Mouse (Mus musculus) B cell, adult 2 months (primary cell): ENCODE results near the gene Ralgps1.
"Not testable (repeated sequence)": the region's sequence is repeated elsewhere in the genome, so short reads cannot be mapped to it uniquely, and the experiment has no call there.

Source experiments
- DNase-seq, 2 experiments: peaks; one replicate each; pipeline ENCODE4 v3.0.0; 2022

Gene Ralgps1

DNA sequence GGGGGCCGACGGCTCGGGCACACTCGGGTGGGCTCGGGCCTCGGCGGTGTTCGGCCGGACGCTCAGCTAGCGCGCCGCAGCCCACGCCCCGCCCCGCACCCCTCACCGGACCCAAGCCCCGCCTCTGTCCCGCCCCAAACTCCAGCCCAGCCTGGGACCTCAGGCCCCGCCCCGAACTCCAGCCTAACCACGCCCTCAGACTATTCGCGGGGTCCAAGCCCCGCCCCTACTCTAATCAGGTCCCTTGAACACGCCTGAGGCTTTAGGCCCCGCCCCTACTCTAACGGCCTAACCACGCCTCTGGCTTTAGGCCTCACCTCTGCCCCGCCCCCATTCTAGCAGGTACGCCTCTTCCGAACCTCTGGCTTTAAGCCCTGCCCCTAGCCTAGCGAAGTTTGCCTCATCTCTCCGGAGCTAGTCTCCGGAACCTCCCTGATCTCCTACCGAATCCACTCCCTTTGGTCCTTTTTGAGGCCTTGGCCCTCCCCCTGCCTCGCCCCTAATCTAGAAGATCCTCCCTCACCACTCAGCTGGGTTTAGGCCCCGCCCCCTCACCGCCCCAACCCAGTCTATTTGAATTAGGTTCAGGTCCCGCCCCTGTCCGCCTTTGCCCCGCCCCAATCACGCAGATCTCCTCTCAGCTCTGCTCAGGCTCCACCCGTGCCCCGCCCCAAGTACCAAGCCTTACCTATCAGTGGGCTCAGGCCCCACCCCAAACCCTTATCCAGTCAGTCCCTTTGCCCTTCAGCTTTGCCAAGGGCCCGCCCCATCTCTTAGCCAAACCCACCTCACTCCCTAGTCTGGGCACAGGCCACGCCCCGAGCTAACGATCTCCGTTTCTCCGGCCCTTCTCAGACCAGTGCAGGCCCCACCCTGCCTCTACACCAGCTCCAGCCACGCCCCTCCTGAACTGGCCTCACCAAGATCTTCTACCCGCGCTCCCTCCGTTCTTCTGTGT, 240.5 kb downstream of the Ralgps1 start:
- DNase-seq, result peak; percentile 98 to 99

DNA sequence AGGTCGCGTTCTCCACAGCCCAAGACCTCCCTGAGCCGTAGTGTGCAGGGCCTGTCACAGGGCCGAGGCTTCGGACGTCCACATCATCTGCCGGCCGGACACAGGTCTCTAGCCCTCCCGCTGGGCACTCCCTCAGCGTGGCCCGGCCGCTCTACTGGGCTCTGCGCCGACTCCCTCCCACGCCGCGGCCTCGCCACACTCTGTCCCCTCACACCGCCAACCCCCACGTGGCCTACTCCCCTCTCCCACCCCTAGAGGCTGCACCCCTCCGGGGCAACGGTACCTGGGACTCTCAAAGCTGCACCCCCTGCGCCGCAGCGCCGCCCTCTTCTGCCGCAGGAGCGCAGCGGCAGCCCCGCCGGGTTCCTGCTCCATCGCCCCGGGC, 241.2 kb downstream of the Ralgps1 start:
- no peak for DNase-seq

DNA sequence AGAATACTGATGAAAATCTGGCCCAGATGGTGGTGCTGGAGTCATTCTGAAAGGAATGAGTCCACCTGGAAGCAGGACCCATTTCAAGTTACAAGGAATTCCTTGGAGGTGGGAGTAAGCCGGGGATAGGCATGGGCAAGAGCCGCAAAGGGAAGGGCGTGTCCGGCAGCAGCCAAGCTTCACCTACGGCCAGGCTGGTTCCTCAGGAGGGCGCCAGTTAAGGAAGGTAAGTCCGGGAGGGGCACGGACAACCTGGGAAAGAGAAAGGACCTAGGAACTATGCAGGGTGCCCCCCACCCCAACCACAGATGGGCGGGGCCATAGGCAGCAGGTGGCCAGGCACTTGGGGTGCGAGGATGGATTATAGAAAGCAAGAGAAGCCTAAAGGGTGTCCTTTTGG, 241.6 kb downstream of the Ralgps1 start:
- no peak for DNase-seq

DNA sequence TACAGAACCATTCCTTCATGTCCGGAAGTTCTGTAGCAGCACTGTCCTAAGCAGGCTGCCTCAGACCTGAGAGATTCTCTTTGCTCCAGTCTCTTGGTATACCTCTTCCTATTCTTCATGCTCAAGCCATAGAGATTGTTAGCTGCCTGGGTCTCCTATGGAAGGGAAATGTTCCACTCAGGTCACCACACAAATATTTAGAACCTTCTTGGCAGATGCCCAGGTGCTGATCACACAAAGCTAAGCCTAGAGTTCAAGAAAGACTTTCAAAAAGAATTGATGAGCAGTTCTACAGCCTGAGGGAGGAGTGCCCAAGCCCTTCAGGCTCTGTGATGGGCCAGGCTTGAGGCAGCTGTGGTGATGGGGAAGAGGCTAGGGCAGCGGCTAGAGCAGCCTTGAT, 242.3 kb downstream of the Ralgps1 start:
- DNase-seq, result no peak

DNA sequence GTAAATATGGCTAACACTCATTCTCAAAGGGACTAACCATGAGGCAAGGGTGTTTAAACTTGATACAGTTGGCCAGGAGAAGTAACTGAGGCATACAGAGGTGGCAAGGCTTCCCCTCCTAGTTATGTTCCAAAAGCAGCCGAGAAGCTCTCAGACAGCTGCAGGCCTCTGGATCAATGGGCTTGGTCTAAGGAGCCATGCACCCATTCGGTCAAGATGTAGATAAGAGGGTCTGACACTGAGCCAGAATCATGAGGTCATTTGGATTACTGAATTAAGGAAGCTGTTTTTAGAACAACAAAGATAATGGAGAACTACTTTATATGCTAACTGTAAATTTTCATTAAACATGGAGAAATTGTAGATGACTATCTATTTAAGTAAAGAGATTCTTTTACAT, 244.0 kb downstream of the Ralgps1 start:
- no peak for DNase-seq

DNA sequence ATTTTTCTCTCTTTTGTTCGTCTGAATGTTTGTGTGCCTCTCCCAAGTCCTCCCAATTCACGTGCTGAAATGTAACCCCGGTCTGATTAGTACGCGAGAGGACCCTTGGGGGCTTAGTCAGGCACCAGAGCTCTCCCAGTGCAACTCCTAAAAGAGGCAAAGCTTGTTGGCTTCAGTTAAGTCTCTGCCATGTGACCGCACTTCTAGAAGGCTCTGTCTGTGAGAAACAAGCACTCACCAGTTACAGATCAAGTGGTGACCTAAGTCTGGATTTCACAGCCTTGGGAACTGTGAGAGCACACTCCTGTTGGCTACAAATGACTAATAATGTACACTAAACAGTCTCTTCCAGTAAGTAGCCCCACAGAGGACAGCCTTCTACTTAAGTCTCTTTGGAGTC, 248.4 kb downstream of the Ralgps1 start:
- no peak for DNase-seq

DNA sequence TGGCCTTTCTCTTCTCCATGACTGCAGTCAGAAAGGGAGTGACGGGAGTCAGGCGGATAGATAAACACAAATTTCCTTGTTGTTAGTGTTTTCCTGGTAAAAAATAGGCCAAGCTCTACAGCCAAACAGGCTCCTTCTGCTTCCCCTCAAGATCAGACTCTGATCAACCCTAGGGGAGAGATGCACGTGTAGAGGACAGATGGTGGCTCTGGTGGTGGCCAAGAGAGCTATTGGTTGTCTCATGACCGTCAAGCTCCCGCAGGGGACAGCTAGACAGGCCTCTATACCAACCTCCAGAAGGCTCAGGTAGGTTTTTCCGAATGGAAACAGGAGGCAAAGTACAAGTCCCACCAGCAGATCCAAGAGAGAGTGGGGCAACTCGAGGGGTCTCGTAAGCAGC, 270.8 kb downstream of the Ralgps1 start:
- no peak for DNase-seq

DNA sequence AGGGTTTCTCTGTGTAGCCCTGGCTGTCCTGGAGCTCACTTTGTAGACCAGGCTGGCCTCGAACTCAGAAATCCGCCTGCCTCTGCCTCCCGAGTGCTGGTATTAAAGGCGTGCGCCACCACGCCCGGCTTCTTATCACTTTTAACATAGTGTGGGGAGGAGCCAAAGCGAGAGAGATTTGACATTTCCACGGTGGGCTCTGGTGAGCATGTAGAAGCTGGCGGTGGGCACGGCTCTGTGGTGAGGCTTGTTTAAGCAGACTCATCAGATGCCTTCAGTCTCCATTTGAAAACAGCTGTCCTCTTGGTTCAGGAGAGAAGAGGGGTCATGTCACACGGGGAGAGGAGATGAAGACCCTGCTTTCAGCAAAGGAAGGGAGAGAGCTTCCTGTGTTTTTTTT, 274.0 kb downstream of the Ralgps1 start:
- not testable (repeated sequence) for DNase-seq

DNA sequence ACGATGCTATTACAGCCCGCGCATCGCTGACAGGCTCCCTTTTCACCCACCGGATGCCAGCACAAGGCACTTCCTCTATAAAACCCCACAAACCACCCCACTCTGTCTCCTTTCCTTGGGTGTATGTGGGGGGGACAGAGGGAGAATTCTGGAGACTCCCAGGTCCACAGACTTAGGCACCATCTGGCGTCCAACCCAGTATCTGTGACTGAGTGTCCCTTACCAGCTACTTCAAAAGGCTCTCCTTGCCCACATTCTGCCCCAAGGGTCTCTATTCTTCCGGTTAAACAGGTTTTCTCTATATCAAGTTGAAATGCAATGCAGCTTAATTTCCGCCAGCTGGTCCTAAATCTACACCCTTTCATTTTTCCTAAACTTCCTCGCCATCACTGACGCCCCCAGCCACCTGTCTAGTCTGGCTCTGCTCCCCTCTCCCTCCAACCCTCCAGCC, 276.0 kb downstream of the Ralgps1 start:
- no peak for DNase-seq

DNA sequence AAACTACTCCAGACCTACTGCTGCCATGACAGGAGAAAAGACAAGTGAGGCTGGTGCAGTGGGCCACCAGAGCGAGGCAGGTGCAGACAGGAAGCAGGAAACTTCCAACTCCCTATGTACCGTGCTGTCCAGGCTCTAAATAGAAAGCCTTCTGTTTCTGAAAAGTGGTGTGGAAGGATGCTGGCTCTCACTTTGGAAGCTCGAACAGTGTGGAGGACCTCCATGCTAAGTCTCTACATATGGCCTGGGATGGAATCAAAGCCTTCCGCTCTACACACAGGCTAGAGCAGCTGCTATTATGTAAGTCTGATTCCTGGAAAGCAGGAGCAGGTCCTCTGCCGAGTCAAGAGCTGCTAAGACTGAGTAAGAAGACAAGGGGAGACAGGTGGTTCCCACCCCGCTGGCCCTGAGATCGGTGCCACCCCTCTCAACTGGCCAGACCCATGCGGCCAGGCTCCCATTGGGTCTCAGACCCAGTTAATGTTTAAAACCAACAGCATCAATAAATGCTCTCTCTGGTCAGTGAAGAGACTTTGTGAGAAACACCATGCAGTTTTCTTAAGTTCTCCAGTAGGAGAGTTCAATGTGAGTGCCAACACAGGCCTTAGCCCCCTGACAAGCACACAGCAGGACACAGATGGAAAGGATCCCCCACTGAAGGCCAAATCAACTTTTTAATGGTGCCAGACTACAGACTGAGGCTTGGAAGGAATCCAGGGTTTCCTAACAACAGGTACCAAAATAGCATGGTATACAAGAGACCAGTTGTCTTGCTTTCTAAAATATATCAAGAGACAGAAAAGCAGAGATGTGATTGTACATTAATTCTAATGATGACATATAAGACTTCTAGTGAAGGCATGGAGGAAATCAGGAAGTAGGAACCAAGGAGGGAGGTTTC, 280.4 kb downstream of the Ralgps1 start:
- DNase-seq, result no peak

DNA sequence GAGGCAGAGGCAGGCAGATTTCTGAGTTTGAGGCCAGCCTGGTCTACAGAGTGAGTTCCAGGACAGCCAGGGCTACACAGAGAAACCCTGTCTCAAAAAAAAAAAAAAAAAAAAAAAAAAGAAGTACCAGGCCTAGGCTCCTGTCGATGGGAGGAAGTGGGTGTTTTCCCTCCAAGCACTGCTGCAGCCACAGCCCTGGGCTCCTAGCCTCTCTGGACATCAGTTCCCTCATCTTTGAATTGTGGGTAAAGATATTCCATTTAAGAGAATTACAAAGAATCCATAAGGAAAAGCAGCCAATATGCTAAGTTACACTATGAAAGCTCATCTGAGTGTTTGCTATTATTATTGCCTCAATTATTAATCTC, 281.3 kb downstream of the Ralgps1 start:
- DNase-seq, result not testable (repeated sequence)

DNA sequence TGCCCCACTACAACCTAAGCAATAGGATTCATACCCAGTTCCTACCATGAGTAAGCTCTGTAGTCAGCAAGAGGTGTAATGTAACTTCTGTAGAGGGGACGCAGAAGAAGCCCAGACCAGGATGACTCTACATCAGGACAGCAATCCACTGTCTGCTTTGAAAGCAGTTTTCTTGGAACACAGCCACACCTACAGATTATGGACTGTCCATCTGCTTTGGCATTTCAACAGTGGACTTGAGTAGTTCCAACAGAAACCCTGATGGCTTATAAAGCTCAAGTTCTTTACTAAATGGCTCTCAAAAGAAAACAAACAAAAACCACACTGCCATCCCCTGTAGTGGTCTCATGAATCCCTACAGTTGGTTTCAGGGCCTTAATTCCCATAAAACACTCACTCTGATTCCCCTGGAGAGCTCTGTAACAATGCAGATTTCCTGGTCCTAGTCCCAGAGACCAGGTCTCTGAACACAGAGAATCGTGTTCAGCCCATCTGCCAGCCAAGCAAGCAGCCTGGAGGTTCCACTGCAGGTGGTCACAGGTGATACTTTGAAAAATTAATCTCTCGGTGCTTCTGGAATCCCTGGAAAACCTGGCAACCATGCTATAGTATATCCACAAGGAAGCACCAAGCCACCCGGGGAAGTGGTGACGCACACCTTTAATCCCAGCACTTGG, 281.8 kb downstream of the Ralgps1 start:
- no peak for DNase-seq

DNA sequence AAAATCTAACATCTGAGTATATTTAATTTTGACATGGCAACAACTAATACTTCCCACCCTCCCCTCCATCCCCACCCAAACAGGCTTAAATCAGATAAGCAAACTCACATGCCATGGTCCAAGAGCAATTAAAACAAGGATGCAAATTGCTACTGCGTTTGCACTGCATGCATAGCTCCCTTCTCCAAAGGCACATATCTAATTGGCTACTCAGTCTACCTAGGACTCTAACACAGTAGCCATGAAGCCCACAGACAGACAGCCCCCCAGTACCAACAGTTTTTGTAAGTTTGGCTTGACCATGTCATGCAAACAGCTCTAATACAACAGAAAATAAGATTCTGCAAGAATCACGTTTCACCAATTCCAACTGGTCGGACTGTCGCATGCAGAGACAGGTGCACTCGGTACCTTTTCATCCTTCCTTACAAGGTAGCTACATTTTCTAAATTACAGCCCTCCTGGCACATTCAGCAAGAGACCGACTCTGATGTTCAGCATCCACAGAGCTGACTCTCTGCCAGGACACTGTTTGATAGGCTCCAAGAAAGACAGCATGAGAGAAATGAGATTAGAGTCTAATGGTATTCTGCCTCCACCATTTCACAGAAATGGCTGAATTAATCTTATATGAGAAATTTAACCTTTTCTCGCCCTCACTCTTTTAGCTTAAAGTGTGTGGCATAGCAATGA, 284.5 kb downstream of the Ralgps1 start:
- no peak for DNase-seq

DNA sequence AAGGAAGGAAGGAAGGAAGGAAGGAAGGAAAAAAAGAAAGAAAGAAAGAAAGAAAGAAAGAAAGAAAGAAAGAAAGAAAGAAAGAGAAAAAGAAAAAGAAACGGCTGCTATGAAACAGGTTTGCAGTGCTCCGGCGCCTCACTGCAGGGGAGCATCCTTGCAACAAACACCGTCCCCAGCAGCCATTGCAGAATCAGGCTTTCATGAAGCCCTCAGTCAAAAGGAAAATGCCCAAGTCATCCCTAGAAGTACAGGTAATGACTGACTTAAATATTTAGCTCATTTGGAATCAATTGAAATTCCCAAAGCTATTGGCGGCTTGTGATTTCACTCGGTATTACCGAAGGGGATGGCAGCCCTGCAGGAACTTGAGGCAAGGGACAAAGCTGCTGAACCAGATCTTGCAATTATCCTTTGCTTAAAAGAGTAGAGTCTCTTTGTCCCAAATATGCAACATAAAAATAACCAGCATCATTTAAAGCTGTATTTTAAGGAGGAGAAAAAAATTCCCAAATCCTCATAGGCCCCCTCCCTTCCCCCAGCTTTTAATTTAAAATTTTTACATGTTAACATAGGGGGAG, 285.2 kb downstream of the Ralgps1 start:
- no peak for DNase-seq

DNA sequence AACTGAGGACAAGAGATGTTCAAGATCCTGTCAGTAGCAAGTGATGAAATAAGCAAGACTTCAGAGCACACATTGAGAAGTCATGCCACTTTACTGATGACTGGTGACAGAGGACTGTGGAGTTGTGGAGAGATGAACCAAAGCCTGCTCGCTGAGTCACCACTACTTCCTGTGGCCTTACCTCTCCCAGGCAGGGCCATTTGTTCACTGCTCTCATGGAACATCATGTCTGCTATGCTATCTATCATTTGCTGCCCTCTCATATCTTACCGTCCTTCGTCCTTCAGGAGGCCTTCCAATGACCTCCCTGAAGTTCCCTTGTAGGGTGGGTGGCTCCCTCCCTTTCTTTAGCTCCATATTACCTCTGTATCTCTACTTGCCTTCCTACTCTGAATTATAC, 287.1 kb downstream of the Ralgps1 start:
- no peak for DNase-seq
